Mouse (Mus musculus): Measurements from ENCODE around the gene Tmem145.
A peak's percentile ranks its signal among the peaks of the same experiment; 100 is the strongest.
"Not testable (repeated sequence)": the region's sequence is repeated elsewhere in the genome, so short reads cannot be mapped to it uniquely, and the experiment has no call there.

Tmem145 gene

DNA sequence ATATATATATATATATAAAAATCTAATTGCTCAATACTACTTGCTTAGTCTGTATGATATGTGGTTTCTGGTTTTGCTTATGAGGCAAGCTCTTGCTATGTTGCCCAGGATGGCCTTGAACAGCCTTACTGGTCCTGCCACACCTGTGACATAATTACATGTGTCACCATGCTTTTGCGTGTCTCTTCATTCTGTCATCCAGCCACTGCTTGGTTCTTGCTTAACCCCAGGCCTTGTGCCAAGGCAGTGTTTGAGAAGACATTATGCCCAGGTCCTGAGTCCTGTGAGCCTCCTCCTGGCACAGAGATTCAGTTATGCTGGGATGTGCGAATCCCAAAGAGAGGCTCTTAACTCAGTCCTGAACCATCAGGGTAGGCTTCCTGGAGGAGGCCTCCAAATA is 17.3 kb downstream of the Tmem145 start:
- DNase-seq (ENCODE audit: low read depth): no peak

DNA sequence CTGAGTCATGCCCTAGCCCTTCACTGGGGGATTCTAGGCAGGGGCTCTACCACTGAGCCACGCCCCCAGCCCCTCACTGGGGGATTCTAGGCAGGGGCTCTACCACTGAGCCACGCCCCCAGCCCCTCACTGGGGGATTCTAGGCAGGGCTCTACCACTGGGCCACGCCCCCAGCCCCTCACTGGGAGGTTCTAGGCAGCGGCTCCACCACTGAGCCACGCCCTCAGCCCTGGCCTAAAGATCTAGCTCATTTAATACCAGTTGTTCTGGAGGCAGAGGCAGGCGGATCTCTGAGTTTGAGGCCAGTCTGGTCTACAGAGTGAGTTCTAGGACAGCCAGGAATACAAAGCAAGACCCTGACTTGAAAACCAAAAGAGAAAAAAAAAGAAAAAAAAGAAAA is 19.5 kb downstream of the Tmem145 start:
- DNase-seq (ENCODE audit: low read depth): not testable (repeated sequence)

DNA sequence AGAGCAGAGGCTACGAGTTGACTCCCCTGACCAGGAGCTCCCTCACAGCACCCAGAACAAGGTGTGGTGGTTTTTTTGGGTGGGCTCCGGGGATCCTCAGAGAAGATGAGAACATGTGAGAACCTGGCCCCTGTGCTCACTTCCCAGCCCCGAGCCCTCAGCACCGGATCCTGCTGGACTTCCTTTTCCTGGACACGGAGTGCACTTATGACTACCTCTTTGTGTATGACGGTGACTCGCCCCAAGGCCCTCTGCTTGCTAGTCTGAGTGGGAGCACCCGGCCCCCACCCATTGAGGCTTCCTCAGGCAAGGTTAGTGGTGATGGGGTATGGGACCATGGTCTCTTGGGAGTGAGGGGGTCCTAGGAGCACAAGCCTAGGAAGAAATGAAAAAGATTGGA is 20.3 kb downstream of the Tmem145 start:
- no peak for DNase-seq (ENCODE audit: low read depth)

DNA sequence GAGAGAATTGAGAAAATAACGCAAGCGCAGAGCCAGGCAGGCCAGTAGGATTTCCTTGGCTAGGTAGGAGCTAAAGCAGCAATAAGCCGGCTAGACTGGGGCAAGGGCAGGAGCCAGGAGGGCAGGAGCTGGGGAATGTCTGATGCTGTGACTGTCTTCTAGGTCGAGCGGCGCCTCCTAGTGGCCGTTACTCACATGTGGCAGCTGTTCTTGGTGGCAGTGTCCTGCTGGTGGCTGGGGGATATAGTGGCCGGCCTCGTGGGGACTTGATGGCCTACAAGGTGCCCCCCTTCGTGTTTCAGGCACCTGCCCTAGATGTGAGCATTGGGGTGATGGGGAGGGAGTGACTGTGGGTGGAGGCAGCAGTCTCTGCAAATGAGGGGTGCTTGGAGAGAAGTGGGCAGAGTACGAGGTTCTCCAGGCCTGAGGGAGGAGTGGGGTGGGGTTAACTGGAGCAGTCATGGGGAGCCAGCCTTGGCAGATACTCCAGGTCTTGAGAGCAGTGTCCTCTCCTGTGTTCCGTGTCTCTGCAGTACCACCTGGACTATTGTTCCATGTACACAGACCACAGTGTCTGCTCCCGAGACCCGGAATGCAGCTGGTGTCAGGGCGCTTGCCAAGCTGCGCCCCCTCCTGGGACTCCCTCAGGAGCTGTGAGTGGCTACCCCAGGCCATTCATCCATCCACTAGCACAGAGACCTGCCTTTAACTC is 27.8 kb downstream of the Tmem145 start:
- DNase-seq (ENCODE audit: low read depth): peak; percentile 81

DNA sequence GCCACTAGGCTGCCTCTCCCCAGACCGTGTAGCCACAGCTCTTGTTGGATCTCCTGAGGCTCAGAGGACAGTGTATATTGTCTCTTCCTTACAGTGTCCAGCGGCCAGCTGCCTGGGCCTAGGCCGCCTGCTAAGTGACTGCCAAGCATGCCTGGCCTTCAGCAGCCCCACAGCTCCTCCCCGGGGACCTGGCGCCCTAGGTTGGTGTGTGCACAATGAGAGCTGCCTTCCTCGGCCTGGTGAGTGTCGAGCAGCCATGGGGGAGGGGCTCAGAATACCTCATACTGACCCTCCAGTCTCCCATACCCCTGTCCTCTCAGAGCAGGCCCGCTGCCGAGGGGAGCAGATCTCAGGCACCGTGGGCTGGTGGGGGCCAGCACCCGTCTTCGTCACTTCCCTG is 28.6 kb downstream of the Tmem145 start:
- no peak for DNase-seq (ENCODE audit: low read depth)

DNA sequence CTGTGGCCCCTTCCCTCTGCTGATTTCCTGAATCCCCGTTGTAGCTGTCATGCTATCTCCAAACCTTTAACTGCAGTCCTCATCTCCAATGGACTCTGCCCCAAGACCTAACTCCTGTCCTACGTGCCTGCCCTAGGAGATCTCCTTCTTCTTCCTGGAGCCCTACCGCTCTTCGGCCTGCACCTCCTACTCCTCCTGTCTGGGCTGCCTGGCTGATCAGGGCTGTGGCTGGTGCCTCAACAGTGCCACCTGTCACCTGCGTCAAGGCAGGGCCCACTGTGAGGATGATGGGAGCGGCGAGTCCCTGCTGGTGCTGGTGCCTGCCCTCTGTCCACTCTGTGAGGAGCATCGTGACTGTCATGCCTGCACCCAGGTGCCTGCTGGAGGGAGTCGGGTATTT is 33.4 kb downstream of the Tmem145 start:
- DNase-seq (ENCODE audit: low read depth): no peak

DNA sequence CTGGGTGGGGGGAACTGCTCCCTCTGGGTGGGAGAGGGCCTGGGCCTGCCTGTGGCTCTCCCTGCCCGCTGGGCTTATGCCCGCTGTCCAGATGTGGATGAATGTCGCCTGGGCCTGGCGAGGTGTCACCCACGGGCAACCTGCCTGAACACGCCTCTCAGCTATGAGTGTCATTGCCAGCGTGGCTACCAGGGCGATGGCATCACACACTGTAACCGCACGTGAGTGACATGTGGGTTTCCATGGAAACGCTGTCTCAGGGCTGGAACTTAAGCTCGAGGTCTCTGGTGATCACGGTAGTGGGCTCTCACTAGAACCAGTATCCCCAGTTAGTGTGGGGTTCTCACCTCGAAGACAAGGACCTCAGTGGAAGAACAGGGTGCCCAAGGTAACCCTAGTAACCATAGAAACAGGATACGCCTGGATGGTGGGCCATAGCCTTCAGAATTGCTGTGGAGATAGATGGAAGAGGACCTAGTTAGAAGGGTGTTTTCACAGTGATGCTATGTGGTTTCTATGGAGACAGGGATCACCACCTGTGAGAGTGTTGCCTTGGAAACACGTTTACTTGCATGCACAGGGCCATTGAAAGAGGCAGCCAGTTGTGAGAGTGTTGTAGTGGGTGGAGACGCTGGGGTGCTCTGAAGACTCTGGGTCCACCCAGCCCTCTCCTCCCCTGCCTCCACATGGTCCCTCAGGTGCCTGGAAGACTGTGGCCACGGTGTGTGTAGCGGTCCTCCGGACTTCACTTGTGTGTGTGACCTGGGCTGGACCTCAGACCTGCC is 35.3 kb downstream of the Tmem145 start:
- no peak for DNase-seq (ENCODE audit: low read depth)

DNA sequence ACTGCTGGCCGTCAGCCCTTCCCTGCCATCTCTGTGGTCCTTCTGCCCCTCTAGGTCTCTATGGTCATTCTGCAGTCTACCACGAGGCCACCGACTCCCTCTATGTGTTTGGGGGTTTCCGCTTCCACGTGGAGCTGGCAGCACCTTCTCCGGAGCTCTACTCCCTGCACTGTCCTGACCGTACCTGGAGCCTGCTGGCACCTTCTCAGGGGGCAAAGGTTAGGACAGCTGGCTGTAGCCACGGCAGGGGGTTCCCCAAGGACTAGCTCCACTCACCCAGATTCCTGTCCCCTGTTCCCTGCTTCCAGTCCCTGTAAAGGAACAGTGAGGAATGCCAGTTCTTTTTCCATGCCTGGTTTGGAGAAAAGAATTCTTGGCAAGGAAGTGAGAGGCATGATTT is 43.0 kb downstream of the Tmem145 start:
- DNase-seq (ENCODE audit: low read depth): no peak

DNA sequence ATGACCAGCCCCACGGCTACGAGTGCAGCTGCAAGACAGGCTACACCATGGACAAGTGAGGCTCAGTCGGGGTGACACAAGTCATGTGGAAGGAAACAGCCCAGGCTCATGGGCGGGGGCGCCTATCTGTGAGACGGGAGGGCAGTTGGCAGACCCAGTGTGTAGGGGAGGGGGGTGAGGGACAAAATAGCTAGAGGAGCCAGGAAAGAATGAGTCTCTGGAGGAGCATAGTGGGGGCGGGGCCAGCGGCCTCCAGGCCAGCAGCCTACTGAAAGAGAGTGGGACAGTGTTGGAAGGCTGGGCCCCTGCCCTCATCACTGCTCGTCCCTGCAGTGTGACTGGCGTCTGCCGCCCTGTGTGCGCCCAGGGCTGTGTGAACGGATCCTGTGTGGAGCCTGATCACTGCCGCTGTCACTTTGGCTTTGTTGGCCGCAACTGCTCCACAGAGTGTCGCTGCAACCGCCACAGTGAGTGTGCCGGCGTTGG is 52.9 kb downstream of the Tmem145 start:
- no peak for DNase-seq (ENCODE audit: low read depth)

DNA sequence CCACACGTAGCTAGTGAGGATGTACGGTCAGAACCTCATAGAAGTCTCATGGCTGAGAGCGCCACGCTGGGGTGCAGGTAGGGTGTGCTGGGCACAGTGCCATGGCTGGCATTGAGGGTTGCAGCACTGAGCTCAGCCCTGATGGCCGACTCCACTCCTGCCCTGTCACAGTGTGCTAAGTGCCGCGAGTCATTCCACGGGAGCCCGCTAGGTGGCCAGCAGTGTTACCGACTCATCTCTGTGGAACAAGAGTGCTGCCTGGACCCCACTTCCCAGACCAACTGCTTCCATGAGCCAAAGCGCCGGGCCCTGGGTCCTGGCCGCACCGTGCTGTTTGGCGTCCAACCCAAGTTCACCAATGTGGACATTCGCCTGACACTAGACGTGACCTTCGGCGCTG is 57.2 kb downstream of the Tmem145 start:
- no peak for DNase-seq (ENCODE audit: low read depth)

DNA sequence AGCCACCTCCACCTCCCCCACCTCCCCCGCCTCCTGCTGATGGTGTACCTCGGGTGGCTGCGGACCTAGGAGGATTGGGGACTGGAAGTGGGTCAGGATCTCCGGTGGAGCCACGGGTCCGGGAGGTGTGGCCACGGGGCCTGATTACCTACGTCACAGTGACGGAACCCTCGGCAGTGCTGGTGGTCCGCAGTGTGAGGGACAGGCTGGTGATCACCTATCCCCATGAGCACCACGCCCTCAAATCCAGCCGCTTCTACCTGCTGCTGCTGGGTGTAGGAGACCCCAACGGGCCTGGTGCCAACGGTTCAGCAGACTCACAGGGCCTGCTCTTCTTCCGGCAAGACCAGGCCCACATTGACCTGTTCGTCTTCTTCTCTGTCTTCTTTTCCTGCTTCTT is 57.7 kb downstream of the Tmem145 start:
- DNase-seq (ENCODE audit: low read depth): no peak

All from induced T-regulatory cell, adult 2 months (primary cell).